Mouse (Mus musculus) gastrocnemius, adult 18-20 months (tissue): ENCODE data around the gene Slco4a1. TPM values are rescaled to one million over a fixed set of nuclear protein-coding genes. Genes with fewer than 3 reads are reported as not detected.

Experiments used
- DNase-seq: peaks from one replicate; pipeline ENCODE4 v3.0.0; 2021; ENCODE audit warnings: low spot score
- total RNA-seq, 2 experiments: library from RNA; stranded (reverse); gene quantifications; 2 replicates each; pipeline ENCODE4 v1.2.3; 2021

Gene Slco4a1
- total RNA-seq, 2 experiments from 2014 or later = not detected

DNA sequence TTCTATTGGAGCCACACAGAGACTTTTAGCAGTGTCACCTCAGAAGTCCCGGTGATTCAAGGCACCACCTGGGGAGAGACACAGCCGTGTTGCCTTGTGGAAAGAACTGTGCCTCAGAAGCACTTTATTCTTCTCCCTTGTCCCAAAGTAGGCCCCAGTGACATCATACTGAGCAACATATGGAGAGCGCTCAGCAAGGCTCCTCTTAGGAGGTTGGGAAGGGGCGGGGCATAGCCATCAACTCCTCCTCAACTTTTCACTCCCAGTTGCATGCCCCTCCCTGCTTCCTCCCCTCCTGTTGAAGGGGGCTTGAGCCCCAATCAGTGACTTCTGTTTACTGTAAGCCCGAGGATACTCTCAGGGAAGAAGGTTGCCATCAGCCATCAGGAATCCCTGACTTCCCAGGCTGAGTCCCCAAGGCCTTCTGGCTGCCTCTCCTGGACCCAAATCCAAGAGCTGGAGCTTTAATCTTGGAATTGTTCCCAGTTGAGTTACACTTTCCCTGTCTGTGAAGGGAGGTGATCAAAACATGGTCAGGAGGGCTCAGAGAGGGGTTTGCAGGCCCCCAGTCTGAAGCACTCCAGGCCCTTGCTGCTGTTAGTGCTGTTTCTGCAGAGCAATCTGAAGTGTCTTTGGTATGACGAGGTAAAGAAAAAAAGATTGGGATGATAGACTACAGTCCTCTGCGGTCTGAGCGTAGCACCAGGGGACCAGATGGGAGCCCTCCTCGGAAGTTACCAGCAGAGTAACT, 45.3 kb downstream of the Slco4a1 start:
- no peak for DNase-seq

GRCm38 (mm10) chr2:180506281-180506680, 50.2 kb downstream of the Slco4a1 start:
- DNase-seq = no peak

GRCm38 (mm10) chr2:180508455-180509115, 52.5 kb downstream of the Slco4a1 start:
- DNase-seq = no peak

DNA sequence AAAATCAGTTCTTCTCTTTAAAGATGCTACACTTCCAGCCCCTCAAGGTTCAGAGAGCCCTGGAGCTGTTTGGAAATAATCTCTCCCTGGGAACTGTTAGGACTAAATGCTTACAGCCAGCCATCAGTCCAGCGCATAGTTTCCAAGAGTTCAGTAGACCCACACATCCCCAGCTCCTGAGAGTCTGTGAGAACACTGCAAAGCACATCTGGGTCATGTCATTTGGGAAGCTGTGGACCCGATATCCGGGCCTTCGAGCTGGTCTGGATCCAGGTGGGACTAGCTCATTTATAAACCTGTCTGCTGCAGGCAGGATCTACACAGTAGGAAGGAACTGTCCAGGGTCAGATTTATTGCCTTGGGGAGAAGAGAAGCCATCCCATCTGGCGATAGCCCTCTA, 54.8 kb downstream of the Slco4a1 start:
- no peak for DNase-seq

DNA sequence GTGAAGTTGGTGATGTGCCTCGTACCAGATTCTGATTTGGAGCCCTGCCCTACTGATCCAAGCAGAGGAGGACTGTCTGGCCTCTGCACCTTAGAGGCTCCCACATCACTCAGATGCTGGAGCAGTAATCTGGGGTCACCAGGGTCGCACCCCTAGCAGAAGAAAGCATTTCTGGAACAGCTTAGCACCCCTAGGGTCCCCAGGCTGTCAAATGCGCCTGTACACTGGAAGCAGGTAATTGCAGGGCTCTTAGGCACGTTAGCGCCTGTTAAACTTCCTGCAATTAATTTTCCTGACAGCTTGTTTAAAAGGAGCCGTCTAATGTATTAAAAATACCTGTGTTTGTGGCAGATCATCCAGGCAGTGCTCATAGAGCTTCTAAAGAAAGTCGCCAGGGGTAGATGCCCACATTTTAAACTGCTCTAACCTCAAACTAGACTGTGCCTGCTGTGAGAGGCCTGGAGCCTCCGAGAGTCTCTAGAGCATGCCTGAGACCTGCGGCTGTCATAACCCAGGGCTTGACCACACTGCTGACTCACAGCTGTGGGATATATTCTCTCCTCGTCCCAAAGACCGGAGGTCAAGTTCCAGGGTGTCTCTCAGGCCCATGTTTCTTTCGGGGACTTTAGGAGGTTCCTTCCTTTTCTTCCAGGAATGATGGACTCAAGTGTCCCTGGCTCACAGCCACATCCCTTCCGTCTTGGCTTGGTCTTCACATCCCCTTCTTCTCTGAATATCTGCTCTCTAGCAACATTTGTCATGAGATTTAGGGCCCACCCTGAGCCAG, 56.0 kb downstream of the Slco4a1 start:
- DNase-seq = no peak

- DNase-seq = no peak
Observed at GRCm38 (mm10) chr2:180513019-180513418, 57.0 kb downstream of the Slco4a1 start.

DNA sequence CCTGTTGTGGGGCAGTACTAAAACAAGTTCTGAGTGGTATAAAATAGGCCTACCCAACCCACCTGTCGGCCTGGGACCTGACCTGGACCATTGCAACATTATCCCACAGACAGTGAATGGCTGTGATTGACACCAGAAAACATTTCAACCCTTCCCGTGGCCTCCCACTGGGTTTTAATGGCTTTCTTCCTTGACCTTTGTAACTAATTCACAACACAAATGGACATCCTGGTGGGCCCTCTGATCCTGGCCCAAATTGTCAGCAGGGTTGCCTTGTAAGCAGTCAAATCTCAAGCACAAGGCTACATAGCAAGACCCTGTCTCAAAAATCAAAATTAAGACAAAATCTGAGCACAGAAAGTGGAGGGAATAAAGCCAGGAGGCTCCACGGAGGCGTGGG, 57.8 kb downstream of the Slco4a1 start:
- no peak for DNase-seq

DNA sequence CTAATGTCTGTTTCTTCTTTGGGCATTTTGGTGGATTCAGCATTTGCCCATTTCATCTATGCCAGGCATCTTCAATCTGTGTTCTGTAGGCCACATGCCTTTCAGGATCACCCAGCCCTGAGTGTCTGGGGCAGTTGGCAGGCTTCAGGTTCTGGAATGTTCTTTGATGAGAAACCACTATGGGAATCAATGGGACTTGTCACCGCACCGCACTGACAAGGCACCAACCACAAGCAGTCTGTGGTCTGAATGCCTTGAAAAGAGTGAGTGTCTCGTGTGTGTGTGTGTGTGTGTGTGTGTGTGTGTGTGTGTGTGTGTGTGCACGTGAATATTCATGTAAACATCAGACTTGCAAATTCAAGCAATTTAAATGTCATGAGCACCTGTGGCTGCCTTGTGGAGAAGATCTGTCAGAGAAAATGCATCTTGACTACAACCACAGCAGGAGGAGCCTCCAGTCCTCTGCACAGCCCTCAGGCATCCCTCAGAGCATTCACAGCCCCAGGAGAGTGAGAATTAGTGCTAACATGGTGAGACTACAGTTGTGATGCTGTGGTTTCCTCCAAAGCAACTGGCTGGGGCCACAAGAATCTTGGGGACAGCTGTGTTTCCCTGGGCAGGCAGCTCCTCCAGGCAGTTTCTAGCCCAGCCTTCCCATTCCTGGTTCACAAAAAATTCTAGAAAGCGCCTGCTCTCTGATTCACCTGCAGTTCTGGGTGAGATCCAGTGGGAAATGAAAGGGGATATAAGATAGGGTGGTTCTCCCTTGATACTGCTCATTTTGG, 65.6 kb downstream of the Slco4a1 start:
- DNase-seq = no peak

DNA sequence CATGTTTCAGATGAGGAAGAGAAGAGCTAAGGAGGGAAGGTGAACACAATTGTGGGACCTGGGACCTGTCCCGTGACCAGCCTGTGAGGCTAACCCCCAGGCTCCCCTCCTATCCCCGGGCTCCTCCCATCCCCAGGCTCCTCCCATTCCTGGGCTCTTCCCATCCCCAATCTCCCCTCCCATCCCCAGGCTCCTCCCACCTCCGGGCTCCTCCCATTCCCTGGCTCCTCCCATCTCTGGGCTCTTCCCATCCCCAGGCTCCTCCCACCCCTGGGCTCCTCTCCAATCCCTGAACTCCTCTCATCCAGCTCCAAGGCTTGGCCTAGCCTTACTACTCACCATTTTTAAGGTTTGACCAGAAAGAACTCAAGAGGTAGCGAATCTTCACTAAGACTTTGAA, 66.8 kb downstream of the Slco4a1 start:
- DNase-seq = no peak

Other genes with a start within 250 kb of the Slco4a1 start
- 10 to 100 TPM in 1 of 2 experiments, 1 to 10 TPM in 1; 9.6 to 10.6 TPM for gene Lama5, start 230.4 kb upstream of the Slco4a1 start, total RNA-seq
- gene Rps21, start 198.9 kb upstream of the Slco4a1 start, total RNA-seq = 100 to 1,000 TPM; 355 to 460 TPM
- 1 to 10 TPM; 8.2 to 9.1 TPM for gene Cables2, start 182.7 kb upstream of the Slco4a1 start, total RNA-seq
- gene Rbbp8nl, start 166.4 kb upstream of the Slco4a1 start, total RNA-seq = not detected
- gene Gata5, start 121.5 kb upstream of the Slco4a1 start, total RNA-seq = not detected
- not detected for gene Ntsr1, start 43.7 kb downstream of the Slco4a1 start, total RNA-seq
- 1 to 10 TPM; 4.4 to 4.5 TPM for gene Mrgbp, start 125.1 kb downstream of the Slco4a1 start, total RNA-seq
- gene Ogfr, start 133.0 kb downstream of the Slco4a1 start, total RNA-seq = 10 to 100 TPM; 20.7 to 25.7 TPM
- under 1 TPM in 1 of 2 experiments, not detected in 1; 0.07 TPM for gene Col9a3, start 141.5 kb downstream of the Slco4a1 start, total RNA-seq
- gene Tcfl5, start 186.5 kb downstream of the Slco4a1 start, total RNA-seq = not detected